Mouse (Mus musculus): ENCODE results near the gene Hspa14.

Hspa14 gene

GRCm38 (mm10) chr2:3512552-3513454 lies at the start of gene Hspa14, which contains the start of the genes Gm45902 and Cdnf:
Gene Hspa14 (minus strand): TSS chr2:3512814.
Gene Gm45902 (minus strand): TSS chr2:3512790.
Gene Cdnf (plus strand): TSS chr2:3513030.
- DNase-seq, result peak; percentile 95

DNA sequence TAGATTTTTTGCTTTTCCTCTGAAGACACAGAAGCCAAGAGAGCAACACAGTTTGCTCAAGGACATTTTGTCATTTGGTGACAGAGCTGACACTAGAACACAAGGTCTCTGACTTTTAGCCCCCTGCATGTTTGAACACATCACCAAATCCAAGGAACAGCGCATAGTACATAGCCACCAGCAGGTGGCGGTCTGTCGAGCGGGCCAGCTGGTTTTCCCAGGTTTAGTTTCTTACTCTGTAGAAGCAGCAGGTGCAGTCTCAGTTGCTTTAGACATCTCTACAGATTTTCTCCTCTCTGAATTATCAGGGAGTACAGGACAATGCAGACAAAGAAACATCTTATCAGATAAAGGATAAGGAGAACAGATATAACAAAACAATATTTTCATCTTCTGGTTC lies 34.0 kb upstream of the Hspa14 start:
- DNase-seq, result peak; percentile 75

DNA sequence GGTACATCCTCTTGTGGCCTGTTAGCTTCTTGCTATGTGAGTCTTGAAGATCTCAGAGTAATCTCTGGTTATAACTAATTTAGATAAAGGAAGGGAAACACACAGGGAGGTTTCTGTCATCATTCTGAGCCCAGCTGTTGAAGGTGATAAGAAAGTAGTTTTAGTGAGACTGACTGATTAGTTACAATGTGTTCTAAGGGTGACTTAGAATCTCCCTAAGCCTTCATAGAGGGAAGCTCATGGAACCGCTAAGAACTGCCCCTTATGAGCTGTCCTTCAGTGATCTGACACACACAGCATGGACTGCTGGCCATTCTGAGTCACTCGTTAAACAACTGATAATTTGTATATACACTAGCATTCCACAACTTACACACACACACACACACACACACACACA lies 33.4 kb upstream of the Hspa14 start:
- DNase-seq, result no peak

DNA sequence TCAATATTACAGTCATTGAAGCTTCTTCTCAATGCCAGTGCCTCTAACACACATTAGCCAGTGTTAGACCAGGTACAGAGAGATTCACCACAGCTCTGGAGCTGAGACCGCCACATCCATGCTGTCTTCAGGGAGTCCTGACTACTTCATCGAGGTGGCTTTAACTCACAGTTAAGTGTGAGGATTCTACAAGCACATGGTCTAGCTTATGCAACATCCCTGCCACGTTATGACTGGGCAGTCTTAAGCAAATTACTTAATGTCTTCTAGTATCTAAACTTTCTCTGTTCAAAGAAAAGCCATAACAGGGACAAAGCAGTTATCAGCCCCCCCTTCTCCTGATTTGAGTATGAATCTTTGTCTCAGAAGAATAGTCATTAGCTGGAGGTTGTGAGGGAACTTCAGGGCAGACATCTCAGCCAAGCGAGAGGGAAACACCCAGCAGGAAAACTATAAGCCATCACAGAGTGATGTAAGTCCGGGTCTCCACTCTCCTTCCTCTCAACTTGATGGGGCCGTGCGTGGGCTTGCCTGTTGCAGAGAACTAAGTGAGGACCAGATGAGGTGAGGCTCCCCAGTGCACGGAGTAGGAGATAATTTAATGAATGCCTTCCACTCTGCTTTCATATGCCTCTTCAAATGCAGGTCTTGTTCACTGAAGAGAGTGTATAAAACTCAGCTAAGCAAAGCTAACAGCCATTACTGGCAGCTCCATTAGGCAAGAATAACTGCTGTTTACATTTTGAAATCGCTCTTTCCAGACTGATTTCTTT lies 28.9 kb upstream of the Hspa14 start:
- DNase-seq, result no peak

- DNase-seq, result no peak
Measured at GRCm38 (mm10) chr2:3526288-3526687, 13.7 kb upstream of the Hspa14 start.

GRCm38 (mm10) chr2:3522558-3522957 lies 9.9 kb upstream of the Hspa14 start:
- no peak for DNase-seq

- DNase-seq, result peak; percentile 60
Measured at GRCm38 (mm10) chr2:3512076-3512475, 538 bp downstream of the Hspa14 start.

- DNase-seq, result no peak
Measured at GRCm38 (mm10) chr2:3500886-3501285, 11.7 kb downstream of the Hspa14 start.

DNA sequence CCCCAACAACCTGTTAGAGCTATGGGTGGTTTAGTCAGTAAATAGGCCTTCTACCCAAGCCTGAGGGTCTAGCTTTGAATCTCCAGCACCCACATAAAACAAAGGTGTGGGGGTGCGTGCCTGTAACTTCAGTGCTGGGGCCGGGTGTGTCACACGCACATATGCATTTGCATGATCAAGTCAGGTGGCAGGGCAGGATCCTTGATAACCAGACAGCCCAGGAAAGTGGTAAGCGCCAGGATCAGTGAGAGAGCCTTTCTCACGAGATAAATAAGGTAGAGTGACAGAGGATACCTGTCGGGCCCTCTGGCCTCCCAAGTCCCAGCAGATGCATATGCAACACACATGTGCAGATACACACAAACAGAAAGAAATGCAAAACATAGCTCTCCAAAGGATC lies 13.1 kb downstream of the Hspa14 start:
- no peak for DNase-seq

GRCm38 (mm10) chr2:3493833-3494409 lies 18.7 kb downstream of the Hspa14 start:
- no peak for DNase-seq

- no peak for DNase-seq
Measured at GRCm38 (mm10) chr2:3489816-3490215, 22.8 kb downstream of the Hspa14 start.

GRCm38 (mm10) chr2:3480239-3480638 lies 32.4 kb downstream of the Hspa14 start:
- DNase-seq, result no peak

GRCm38 (mm10) chr2:3475746-3476251 lies 36.8 kb downstream of the Hspa14 start:
- DNase-seq, result no peak

DNA sequence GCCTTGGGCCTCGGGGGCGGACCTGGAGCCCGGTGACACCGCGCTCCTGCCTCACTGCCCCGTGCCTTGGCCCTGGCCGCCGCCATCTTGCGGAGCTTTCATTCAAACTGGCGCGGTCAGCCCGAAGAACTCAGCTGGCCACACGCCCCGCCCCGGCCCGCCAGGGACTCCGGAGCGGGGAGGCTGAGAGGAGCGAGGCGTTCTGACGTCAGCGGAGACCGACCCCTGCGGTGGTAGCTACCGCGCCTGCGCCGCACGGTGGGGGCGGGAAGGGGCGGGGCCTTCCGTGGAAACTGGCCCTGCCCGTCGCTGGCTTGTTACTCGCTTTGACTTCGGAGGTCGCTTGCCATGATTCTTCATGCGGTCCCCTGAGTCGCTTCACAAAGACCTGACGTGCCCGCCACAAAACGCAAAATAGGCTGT lies 37.7 kb downstream of the Hspa14 start, which contains the start of gene Suv39h2:
TSS of gene Suv39h2 (minus strand) at position 171 of the 423 bp plus-strand sequence.
- DNase-seq, result peak; percentile 98

DNA sequence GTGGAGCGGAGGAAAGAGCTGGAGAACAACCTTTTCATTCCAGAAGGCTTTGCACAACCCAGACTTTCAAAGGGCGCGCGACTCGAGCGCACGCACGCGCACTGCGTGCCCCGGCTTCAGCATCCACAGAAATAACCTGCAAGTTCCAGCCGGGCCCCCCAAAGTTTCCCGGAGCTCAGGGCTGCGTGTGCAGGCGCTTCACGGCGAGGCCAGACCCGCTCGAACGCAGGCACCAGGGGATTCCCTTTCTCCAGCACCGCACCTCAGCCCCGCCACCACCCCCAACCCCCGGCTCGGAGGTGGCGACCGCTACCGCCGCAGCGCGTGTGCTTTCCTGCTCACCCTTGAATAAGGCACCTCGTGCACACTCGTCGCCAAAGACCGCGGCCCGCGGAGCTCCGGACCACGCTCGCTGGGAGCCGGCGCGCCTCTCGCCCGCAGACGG lies 38.2 kb downstream of the Hspa14 start:
- peak; percentile 68 for DNase-seq

GRCm38 (mm10) chr2:3473891-3474290 lies 38.7 kb downstream of the Hspa14 start:
- no peak for DNase-seq

- DNase-seq, result no peak
Measured at GRCm38 (mm10) chr2:3456590-3456989, 56.0 kb downstream of the Hspa14 start.

DNA sequence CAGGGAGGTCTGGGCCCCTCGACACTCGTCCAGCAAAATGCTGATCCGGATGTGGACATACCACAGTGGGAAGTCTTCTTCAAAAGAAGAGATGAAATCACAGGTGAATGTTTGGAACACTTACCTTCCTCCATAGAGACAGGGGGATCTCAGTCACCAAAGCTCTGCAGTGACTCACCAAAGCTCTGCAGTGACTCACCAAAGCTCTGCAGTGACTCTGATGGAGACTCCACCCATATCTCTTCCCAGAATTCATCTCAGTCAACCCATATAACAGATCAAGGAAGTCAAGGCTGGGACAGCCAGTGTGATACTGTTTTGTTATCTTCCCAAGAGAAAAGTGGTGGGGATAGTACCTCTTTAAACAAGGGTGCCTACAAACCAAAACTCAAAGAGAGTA lies 59.5 kb downstream of the Hspa14 start:
- no peak for DNase-seq

GRCm38 (mm10) chr2:3449431-3449830 lies 63.2 kb downstream of the Hspa14 start:
- DNase-seq, result no peak

GRCm38 (mm10) chr2:3445984-3446383 lies 66.6 kb downstream of the Hspa14 start:
- no peak for DNase-seq

- no peak for DNase-seq
Measured at GRCm38 (mm10) chr2:3444206-3444605, 68.4 kb downstream of the Hspa14 start.

All from thymus, postnatal 14 days (tissue).